Mouse (Mus musculus): ENCODE results near the gene Sept10. TPM values are rescaled to one million over a fixed set of nuclear protein-coding genes. Genes with fewer than 3 reads are reported as not detected.
A peak's percentile ranks its signal among the peaks of the same experiment; 100 is the strongest.

The Sept10 gene
- 47.3 TPM for polyA plus RNA-seq (2021)

DNA sequence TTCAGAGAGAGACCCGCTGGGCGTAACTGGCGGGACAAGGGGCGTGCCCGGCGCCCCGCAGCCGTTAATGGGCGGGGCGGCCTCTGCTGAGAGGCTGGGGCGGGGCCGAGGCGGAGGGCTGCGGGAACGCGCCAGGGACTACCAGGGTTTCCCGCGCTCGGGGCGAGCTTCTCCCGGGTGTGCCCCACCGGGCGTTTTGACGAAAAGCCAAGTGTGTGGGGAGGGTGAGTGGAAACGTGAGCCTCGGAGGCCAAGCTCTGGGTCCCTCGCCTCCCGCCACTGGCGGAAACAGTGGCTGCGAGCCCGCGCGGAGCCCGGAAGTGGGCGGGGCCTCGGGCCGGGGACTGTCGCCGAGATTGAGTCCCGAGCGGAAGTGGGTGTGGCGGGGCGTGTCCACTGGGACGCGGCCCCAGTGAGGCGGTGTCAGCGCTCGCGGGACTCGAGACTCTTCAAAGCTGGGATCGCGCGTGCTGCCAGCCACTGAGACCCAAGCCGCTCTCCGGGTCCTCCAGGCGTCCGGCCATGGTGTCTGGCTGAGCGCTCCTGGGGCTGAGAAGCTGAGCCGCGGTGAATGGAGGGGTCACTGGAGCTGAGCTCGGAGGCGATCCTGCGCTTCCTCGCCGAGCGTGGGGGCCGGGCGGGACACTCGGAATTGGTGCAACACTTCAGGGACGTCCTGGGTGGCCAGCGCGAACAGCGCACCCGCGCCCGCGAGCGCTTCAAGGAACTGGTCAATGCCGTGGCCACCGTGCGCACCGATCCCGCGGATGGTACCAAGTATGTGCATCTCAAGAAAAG, at the start of gene Sept10, which contains the start of gene Sowahc:
Gene Sept10, minus strand, starts transcription at position 375 of the 798 bp plus-strand sequence.
Gene Sowahc, plus strand, starts transcription at position 481 of the 798 bp plus-strand sequence.
- DNase-seq (ENCODE audit: low read depth, low spot score) (no peak), ATAC-seq (peak; percentile 94)
- ChIA-PET CTCF (no interaction called here), POLR2A (interaction anchor here (0.6 to 0.9 kb wide), 2 partner anchors 71 to 586 kb away, joined by 3 to 4 read pairs; no protein-coding TSS in a partner anchor)
- in situ Hi-C loops (cut with MboI; ENCODE audit: low pct_unique_long_range_greater_than_20kb) = no loop called here
- TF ChIP-seq CTCF (IDR thresholded peaks at IDR 0.05) = no peak
- H3K27me3 ChIP-seq = no peaks in the 10 kb centered on the region

DNA sequence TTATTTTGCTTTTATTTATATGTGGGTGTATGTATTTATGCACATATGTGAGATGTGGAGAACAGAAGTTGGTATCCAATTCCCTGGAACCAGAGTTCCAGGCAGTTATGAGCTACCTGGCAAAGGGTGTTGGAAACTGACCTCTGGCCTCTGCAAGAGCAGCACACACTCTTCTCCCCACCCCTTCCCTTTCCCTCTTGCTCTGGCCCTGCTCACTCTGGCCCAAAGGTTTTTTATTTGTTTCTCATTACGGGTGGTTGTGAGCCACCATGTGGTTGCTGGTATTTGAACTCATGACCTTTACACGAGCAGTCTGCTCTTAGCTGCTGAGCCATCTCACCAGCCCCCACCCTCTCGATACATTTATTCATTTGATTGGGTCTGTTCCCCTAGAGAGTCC, 47.1 kb upstream of the Sept10 start:
- TF ChIP-seq CTCF (IDR thresholded peaks at IDR 0.05) = no peak
- in situ Hi-C loops (cut with MboI; ENCODE audit: low pct_unique_long_range_greater_than_20kb) = no loop called here
- ATAC-seq (no peak), DNase-seq (ENCODE audit: low read depth, low spot score) (no peak)
- POLR2A ChIA-PET = interaction anchor here (0.6 kb wide), 1 partner anchor 141 kb away, joined by 4 read pairs; no protein-coding TSS in a partner anchor
- no peaks in the 10 kb centered on the region for H3K27me3 ChIP-seq
- CTCF ChIA-PET = interaction anchor here (1.2 to 2.0 kb wide), 2 partner anchors 13 to 27 kb away, joined by 3 to 6 read pairs; no protein-coding TSS in a partner anchor

DNA sequence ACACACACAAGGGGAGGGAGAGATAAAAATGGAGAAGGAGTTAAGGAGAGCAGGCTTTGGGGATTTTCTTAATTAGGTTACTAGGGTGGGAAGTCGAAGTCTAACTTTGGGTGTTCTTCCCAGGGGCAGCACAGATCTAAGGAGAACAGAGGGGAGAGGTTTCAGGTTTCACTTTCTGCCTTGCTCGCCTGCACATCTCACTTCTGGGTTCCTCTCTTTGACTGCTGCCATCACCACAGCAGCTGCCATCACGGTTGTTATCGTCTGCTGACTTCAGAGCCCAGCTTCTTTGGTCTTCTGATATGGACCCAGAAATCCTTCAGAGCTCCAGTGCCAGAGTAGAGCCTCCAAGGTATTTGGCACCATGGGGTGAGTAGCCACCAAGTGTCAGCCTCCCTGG, 46.5 kb upstream of the Sept10 start:
- ChIA-PET POLR2A (no interaction called here), CTCF (interaction anchor here (0.8 to 2.0 kb wide), 3 partner anchors 14 to 28 kb away, joined by 3 to 6 read pairs (median 3); no protein-coding TSS in a partner anchor)
- DNase-seq (ENCODE audit: low read depth, low spot score) (no peak), ATAC-seq (no peak)
- in situ Hi-C loops (cut with MboI; ENCODE audit: low pct_unique_long_range_greater_than_20kb) = no loop called here
- TF ChIP-seq CTCF (IDR thresholded peaks at IDR 0.05) = no peak
- H3K27me3 ChIP-seq = no peaks in the 10 kb centered on the region

DNA sequence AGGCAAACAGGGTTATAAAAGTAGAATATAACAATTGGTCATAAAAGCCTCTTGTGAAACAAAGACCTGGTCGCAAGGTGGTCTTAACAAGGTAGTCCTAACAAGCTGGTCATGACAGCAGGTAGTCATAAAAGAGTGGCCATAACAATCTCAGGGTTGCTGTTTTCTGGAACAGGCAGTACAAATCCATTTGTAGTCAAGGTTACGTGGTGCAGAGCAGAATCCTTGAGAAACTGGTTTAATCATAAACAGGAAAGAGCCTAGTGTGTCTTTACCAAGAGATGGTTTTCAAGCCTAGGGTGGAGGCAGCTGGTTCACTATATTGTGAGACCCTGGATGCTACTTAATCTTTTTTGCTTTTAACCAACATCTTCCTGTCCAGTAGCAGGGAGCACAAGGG, 45.6 kb upstream of the Sept10 start:
- CTCF ChIA-PET = no interaction called here
- in situ Hi-C loops (cut with MboI; ENCODE audit: low pct_unique_long_range_greater_than_20kb) = no loop called here
- no peak for DNase-seq (ENCODE audit: low read depth, low spot score)
- POLR2A ChIA-PET = interaction anchor here (0.6 kb wide), 1 partner anchor 29 kb away, joined by 4 read pairs; no protein-coding TSS in a partner anchor
- no peak for TF ChIP-seq CTCF (IDR thresholded peaks at IDR 0.05)
- H3K27me3 ChIP-seq = no peaks in the 10 kb centered on the region
- no peak for ATAC-seq

GRCm38 (mm10) chr10:59266097-59266496, 44.5 kb upstream of the Sept10 start:
- ChIA-PET POLR2A (no interaction called here), CTCF (no interaction called here)
- ATAC-seq (no peak), DNase-seq (ENCODE audit: low read depth, low spot score) (no peak)
- H3K27me3 ChIP-seq = no peaks in the 10 kb centered on the region
- no peak for TF ChIP-seq CTCF (IDR thresholded peaks at IDR 0.05)
- in situ Hi-C loops (cut with MboI; ENCODE audit: low pct_unique_long_range_greater_than_20kb) = no loop called here

DNA sequence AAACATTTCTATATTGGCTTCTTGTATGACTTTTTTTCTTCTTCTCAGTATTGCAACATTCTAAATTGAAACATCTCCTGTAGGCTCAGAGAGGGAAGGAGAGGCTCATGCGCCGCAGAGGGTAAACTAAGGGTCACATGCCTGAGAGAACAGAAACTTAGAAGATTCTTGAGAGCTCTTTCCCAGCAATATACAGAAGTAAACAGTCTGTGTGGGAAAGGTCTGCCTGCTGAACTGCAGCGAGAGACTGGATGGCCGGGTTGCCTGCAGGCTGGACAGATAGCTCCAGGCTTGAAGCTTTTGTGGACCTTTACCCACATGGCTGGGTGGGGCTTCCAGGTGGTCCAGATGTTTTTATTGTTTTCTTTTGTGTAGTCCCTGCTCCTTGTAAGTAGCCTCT, 44.0 kb upstream of the Sept10 start:
- no peaks in the 10 kb centered on the region for H3K27me3 ChIP-seq
- DNase-seq (ENCODE audit: low read depth, low spot score) = no peak
- ChIA-PET CTCF (no interaction called here), POLR2A (no interaction called here)
- TF ChIP-seq CTCF (IDR thresholded peaks at IDR 0.05) = no peak
- no peak for ATAC-seq
- in situ Hi-C loops (cut with MboI; ENCODE audit: low pct_unique_long_range_greater_than_20kb) = no loop called here

DNA sequence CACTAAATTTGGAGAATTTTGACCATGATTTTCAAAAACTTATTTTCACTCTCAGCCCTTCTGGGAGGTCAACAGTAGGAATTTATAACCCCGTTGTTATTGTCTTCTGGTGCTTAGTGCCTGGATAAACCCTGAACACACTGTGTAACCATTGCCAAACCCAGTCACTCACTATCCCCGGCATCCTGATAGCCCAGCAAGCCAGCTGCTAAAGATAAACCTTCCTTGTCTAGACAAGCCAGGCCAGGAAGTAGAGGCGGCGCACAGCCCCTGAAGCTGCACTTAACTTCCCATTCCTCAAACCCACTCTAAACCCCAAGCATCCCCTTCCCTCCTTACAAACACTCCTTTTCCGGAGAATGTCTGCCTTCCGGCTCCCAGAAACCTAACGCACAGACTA, 43.4 kb upstream of the Sept10 start:
- TF ChIP-seq CTCF (IDR thresholded peaks at IDR 0.05) = no peak
- ChIA-PET CTCF (interaction anchor here (1.0 kb wide), 1 partner anchor 10 kb away, joined by 3 read pairs; no protein-coding TSS in a partner anchor), POLR2A (no interaction called here)
- DNase-seq (ENCODE audit: low read depth, low spot score) = no peak
- in situ Hi-C loops (cut with MboI; ENCODE audit: low pct_unique_long_range_greater_than_20kb) = no loop called here
- H3K27me3 ChIP-seq = no peaks in the 10 kb centered on the region
- no peak for ATAC-seq

DNA sequence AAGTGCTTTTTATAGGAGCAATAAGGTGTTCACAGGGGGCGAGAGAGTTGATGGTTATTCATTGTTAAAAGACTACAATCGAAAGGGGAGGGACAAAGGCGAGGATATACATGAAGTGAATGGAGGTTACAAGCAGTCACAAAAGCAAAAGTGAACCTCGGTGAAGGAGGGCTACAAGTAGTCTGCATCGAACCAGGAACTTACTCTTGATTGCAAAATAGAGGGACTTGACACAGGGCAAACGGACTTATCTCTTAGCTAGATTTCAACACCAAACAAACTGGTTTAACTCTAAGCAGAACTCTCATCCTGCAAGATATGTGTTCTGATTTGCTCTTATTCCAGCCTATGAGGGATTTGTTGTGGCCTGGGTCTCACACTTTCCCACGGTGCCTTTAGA, 41.3 kb upstream of the Sept10 start:
- POLR2A ChIA-PET = no interaction called here
- in situ Hi-C loops (cut with MboI; ENCODE audit: low pct_unique_long_range_greater_than_20kb) = no loop called here
- no peak for DNase-seq (ENCODE audit: low read depth, low spot score)
- TF ChIP-seq CTCF (IDR thresholded peaks at IDR 0.05) = no peak
- CTCF ChIA-PET = interaction anchor here (0.9 kb wide), 1 partner anchor 9 kb away, joined by 3 read pairs; no protein-coding TSS in a partner anchor
- no peak for ATAC-seq
- H3K27me3 ChIP-seq = no peaks in the 10 kb centered on the region

DNA sequence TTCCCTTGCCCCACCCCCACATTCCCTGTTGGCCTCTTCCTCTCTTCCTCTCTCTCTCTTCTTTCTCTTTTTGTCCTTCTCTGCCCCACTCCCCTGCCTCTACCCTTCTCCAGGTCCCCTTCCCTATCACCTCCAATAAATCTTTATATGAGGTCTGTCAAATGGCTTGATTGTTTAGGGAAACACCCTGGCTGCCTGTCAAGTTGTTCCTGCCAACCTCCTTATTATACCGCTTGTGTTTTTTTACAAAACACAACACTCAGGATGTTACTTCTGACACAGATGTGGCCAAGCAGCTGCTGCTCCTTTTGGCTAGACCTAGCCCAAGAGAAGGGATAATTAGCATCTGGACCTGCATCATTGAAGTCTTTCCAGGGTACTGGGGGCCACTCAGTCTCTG, 40.4 kb upstream of the Sept10 start:
- H3K27me3 ChIP-seq = no peaks in the 10 kb centered on the region
- CTCF ChIA-PET = interaction anchor here (0.7 kb wide), 1 partner anchor 96 kb away, joined by 3 read pairs; no protein-coding TSS in a partner anchor
- in situ Hi-C loops (cut with MboI; ENCODE audit: low pct_unique_long_range_greater_than_20kb) = no loop called here
- no peak for DNase-seq (ENCODE audit: low read depth, low spot score)
- POLR2A ChIA-PET = no interaction called here
- ATAC-seq = no peak
- no peak for TF ChIP-seq CTCF (IDR thresholded peaks at IDR 0.05)

DNA sequence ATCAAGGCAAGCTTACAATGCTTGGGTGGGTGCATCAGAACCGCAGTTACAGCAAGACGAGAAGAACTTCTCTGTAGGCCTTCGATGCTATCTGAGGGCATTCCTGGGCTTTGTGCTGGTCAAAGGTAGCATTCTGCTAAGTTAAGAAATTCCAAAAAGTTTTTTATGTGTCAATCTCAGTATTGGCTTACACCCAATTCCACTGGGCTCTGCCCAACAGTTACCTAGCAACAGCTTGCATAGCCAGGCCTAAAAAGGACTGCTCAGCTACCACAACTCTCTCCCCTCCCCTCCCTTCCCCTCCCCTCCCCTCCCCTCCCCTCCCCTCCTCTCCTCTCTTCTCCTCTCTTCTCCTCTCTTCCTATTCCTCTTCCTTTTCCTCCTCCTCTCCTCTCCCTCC, 40.0 kb upstream of the Sept10 start:
- in situ Hi-C loops (cut with MboI; ENCODE audit: low pct_unique_long_range_greater_than_20kb) = no loop called here
- DNase-seq (ENCODE audit: low read depth, low spot score) = no peak
- no peaks in the 10 kb centered on the region for H3K27me3 ChIP-seq
- no peak for TF ChIP-seq CTCF (IDR thresholded peaks at IDR 0.05)
- POLR2A ChIA-PET = no interaction called here
- CTCF ChIA-PET = no interaction called here
- ATAC-seq = no peak

DNA sequence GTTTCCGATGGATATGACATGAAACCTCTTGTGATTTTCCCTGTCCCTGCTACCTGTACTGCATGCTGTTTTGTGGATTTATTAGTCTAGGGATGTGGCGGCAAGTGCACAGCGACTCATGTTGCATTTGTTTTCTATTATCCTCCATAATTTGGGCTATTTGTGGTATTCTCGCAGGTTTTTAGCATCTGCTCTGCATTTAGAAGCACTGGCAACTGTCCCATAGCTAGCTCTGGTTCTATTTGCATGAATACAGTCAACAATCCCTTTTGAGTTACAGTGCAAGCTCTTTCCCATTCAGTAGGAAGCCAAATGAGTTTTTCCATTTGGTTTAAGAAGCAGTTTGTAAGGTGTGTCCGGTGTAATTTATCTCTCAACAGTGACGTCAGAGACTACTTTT, 37.9 kb upstream of the Sept10 start:
- ChIA-PET POLR2A (no interaction called here), CTCF (no interaction called here)
- DNase-seq (ENCODE audit: low read depth, low spot score) = no peak
- in situ Hi-C loops (cut with MboI; ENCODE audit: low pct_unique_long_range_greater_than_20kb) = no loop called here
- ATAC-seq = no peak
- H3K27me3 ChIP-seq = no peaks in the 10 kb centered on the region
- no peak for TF ChIP-seq CTCF (IDR thresholded peaks at IDR 0.05)

Measured in Patski (cell line).